Mouse (Mus musculus): ENCODE data around the gene Pax8. TPM values are rescaled to one million over a fixed set of nuclear protein-coding genes. Genes with fewer than 3 reads are reported as not detected.

The Pax8 gene
- total and polyA plus RNA-seq, 3 experiments = 0.17 to 0.60 TPM; not detected in 1

GRCm38 (mm10) chr2:24425630-24426029 is 49.8 kb downstream of the Pax8 start:
- TF ChIP-seq USF1 (IDR thresholded peaks at IDR 0.05; ENCODE audit: low read depth, low read length) (no peak), JUN (IDR thresholded peaks at IDR 0.05; ENCODE audit: insufficient read depth, low read depth, low read length) (no peak), SIN3A (IDR thresholded peaks at IDR 0.05; ENCODE audit: low read length) (no peak), CTCF (conservative IDR thresholded peaks at IDR 0.05 in 1 of 2, IDR thresholded peaks at IDR 0.05 in 1 of 2; ENCODE audit: low read depth in 2 of 2, low read length in 2 of 2) (no peak), ETS1 (conservative IDR thresholded peaks at IDR 0.05; ENCODE audit: low read depth, low read length) (no peak), JUND (conservative IDR thresholded peaks at IDR 0.05; ENCODE audit: low read depth, low read length) (no peak), TBP (conservative IDR thresholded peaks at IDR 0.05; ENCODE audit: low read depth, low read length) (no peak), MEF2A (IDR thresholded peaks at IDR 0.05; ENCODE audit: borderline replicate concordance, low read depth, low read length) (no peak), MYC (IDR thresholded peaks at IDR 0.05; ENCODE audit: low read depth, low read length) (no peak), MAFK (IDR thresholded peaks at IDR 0.05; ENCODE audit: insufficient replicate concordance, low read length) (no peak), MXI1 (IDR thresholded peaks at IDR 0.05; ENCODE audit: low read depth, low read length) (no peak), NRF1 (IDR thresholded peaks at IDR 0.05; ENCODE audit: low read depth, low read length) (no peak), POLR2AphosphoS2 (IDR thresholded peaks at IDR 0.05; ENCODE audit: low read depth, low read length) (no peak), RAD21 (IDR thresholded peaks at IDR 0.05; ENCODE audit: low read depth, low read length) (no peak), GABPA (IDR thresholded peaks at IDR 0.05; ENCODE audit: insufficient replicate concordance, low read depth, low read length) (no peak), BHLHE40 (IDR thresholded peaks at IDR 0.05; ENCODE audit: low read depth, low read length) (no peak), ZMIZ1 (IDR thresholded peaks at IDR 0.05; ENCODE audit: low read depth, low read length) (no peak), UBTF (IDR thresholded peaks at IDR 0.05; ENCODE audit: low read depth, low read length) (no peak)
- no peak for DNase-seq (ENCODE audit: extremely low read depth)
- no peaks in the 10 kb centered on the region for H3K79me2 ChIP-seq (replicated peaks; ENCODE audit: control insufficient read depth, extremely low read depth, insufficient read depth, poor library complexity, severe bottlenecking)
- dilution Hi-C loops (cut with MboI; ENCODE audit: extremely low pct_ligation_motif_present, extremely low pct_unique_long_range_greater_than_20kb, low sequenced_read_pairs) = no loop called here
- H3K27me3 ChIP-seq (replicated peaks) = no peaks in the 10 kb centered on the region
- in situ Hi-C loops (cut with MboI; ENCODE audit: low pct_ligation_motif_present, low pct_unique_long_range_greater_than_20kb, low sequenced_read_pairs) = no loop called here
- no peaks in the 10 kb centered on the region for H3K36me3 ChIP-seq (replicated peaks in 1 of 2; ENCODE audit: control insufficient read depth in 1 of 2, insufficient read depth in 1 of 2, low read length in 1 of 2)
- H3K4me3 ChIP-seq (replicated peaks in 1 of 3; ENCODE audit: low read depth in 2 of 3, low read length in 2 of 3, poor library complexity in 1 of 3) = no peak overlapping the region
- no peak overlapping the region for H3K9ac ChIP-seq (ENCODE audit: insufficient read depth, low read depth)
- no peak overlapping the region for H3K27ac ChIP-seq (ENCODE audit: insufficient read depth, low read depth)
- no peak overlapping the region for H3K4me2 ChIP-seq (ENCODE audit: insufficient read depth, low read depth, poor library complexity, severe bottlenecking)
- no peaks in the 10 kb centered on the region for H3K4me1 ChIP-seq (ENCODE audit: control insufficient read depth in 1 of 2, insufficient read depth in 2 of 2)
- no peaks in the 10 kb centered on the region for H3K9me3 ChIP-seq (replicated peaks; ENCODE audit: low read length)

- Histone ChIP-seq H3K4me3 (replicated peaks in 1 of 3; ENCODE audit: low read depth in 2 of 3, low read length in 2 of 3, poor library complexity in 1 of 3) (no peak overlapping the region), H3K79me2 (replicated peaks; ENCODE audit: control insufficient read depth, extremely low read depth, insufficient read depth, poor library complexity, severe bottlenecking) (no peaks in the 10 kb centered on the region), H3K36me3 (replicated peaks in 1 of 2; ENCODE audit: control insufficient read depth in 1 of 2, insufficient read depth in 1 of 2, low read length in 1 of 2) (no peaks in the 10 kb centered on the region), H3K4me2 (ENCODE audit: insufficient read depth, low read depth, poor library complexity, severe bottlenecking) (no peak overlapping the region), H3K27ac (ENCODE audit: insufficient read depth, low read depth) (no peak overlapping the region), H3K9ac (ENCODE audit: insufficient read depth, low read depth) (no peak overlapping the region), H3K27me3 (replicated peaks) (no peaks in the 10 kb centered on the region), H3K9me3 (replicated peaks; ENCODE audit: low read length) (no peaks in the 10 kb centered on the region), H3K4me1 (ENCODE audit: control insufficient read depth in 1 of 2, insufficient read depth in 2 of 2) (no peaks in the 10 kb centered on the region)
- no peak for TF ChIP-seq JUN (IDR thresholded peaks at IDR 0.05; ENCODE audit: insufficient read depth, low read depth, low read length)
- no peak for TF ChIP-seq ZNF384 (IDR thresholded peaks at IDR 0.05; ENCODE audit: low read depth, low read length)
- TF ChIP-seq RCOR1 (conservative IDR thresholded peaks at IDR 0.05; ENCODE audit: low read depth, low read length) = no peak
- no peak for TF ChIP-seq MAX (IDR thresholded peaks at IDR 0.05; ENCODE audit: low read length)
- no peak for TF ChIP-seq RAD21 (IDR thresholded peaks at IDR 0.05; ENCODE audit: low read depth, low read length)
- no peak for TF ChIP-seq ZMIZ1 (IDR thresholded peaks at IDR 0.05; ENCODE audit: low read depth, low read length)
- no peak for TF ChIP-seq CTCF (conservative IDR thresholded peaks at IDR 0.05 in 1 of 2, IDR thresholded peaks at IDR 0.05 in 1 of 2; ENCODE audit: low read depth in 2 of 2, low read length in 2 of 2)
- TF ChIP-seq NELFE (IDR thresholded peaks at IDR 0.05; ENCODE audit: low read depth, low read length) = no peak
- TF ChIP-seq GABPA (IDR thresholded peaks at IDR 0.05; ENCODE audit: insufficient replicate concordance, low read depth, low read length) = no peak
- TF ChIP-seq UBTF (IDR thresholded peaks at IDR 0.05; ENCODE audit: low read depth, low read length) = no peak
- no peak for TF ChIP-seq TBP (conservative IDR thresholded peaks at IDR 0.05; ENCODE audit: low read depth, low read length)
- TF ChIP-seq BHLHE40 (IDR thresholded peaks at IDR 0.05; ENCODE audit: low read depth, low read length) = no peak
- in situ Hi-C loops (cut with MboI; ENCODE audit: low pct_ligation_motif_present, low pct_unique_long_range_greater_than_20kb, low sequenced_read_pairs) = loop anchor here (25.0 kb wide), 1 partner anchor 339 kb away; the partner anchor contains the start of gene Cacna1b
- DNase-seq (ENCODE audit: extremely low read depth) = no peak
- dilution Hi-C loops (cut with MboI; ENCODE audit: extremely low pct_ligation_motif_present, extremely low pct_unique_long_range_greater_than_20kb, low sequenced_read_pairs) = no loop called here
Measured at GRCm38 (mm10) chr2:24422815-24423214, 52.6 kb downstream of the Pax8 start.
